Mouse (Mus musculus) thymus, postnatal 14 days (tissue): ENCODE results near the gene Adamts16.
"Not testable (repeated sequence)": the region's sequence is repeated elsewhere in the genome, so short reads cannot be mapped to it uniquely, and the experiment has no call there.

Source experiments
- DNase-seq: peaks from one replicate; pipeline ENCODE4 v3.0.0; 2021

Adamts16 gene

GRCm38 (mm10) chr13:70841421-70841904 lies at the start of gene Adamts16:
Gene Adamts16 (minus strand): TSS chr13:70841811.
- no peak for DNase-seq

- no peak for DNase-seq
These were observed 45.5 kb upstream of the Adamts16 start for GRCm38 (mm10) chr13:70887136-70887535.

GRCm38 (mm10) chr13:70885006-70885405 lies 43.4 kb upstream of the Adamts16 start:
- no peak for DNase-seq

- no peak for DNase-seq
These were observed 42.6 kb upstream of the Adamts16 start for GRCm38 (mm10) chr13:70883891-70884890.

GRCm38 (mm10) chr13:70879971-70880370 lies 38.4 kb upstream of the Adamts16 start:
- DNase-seq = not testable (repeated sequence)

- DNase-seq = no peak
These were observed 35.9 kb upstream of the Adamts16 start for GRCm38 (mm10) chr13:70877550-70877913.

GRCm38 (mm10) chr13:70876648-70877549 lies 35.3 kb upstream of the Adamts16 start:
- no peak for DNase-seq

GRCm38 (mm10) chr13:70875411-70875949 lies 33.9 kb upstream of the Adamts16 start:
- DNase-seq = no peak

GRCm38 (mm10) chr13:70874741-70875140 lies 33.1 kb upstream of the Adamts16 start:
- no peak for DNase-seq

- DNase-seq = not testable (repeated sequence)
These were observed 32.2 kb upstream of the Adamts16 start for GRCm38 (mm10) chr13:70873851-70874250.

GRCm38 (mm10) chr13:70871049-70871448 lies 29.4 kb upstream of the Adamts16 start:
- DNase-seq = no peak

- no peak for DNase-seq
These were observed 25.5 kb upstream of the Adamts16 start for GRCm38 (mm10) chr13:70866971-70867625.

GRCm38 (mm10) chr13:70865867-70866266 lies 24.3 kb upstream of the Adamts16 start:
- no peak for DNase-seq

- DNase-seq = no peak
These were observed 20.7 kb upstream of the Adamts16 start for GRCm38 (mm10) chr13:70862162-70862908.

- no peak for DNase-seq
These were observed 12.0 kb upstream of the Adamts16 start for GRCm38 (mm10) chr13:70853601-70854000.

- no peak for DNase-seq
These were observed 5.3 kb upstream of the Adamts16 start for GRCm38 (mm10) chr13:70846933-70847332.

GRCm38 (mm10) chr13:70845526-70845925 lies 3.9 kb upstream of the Adamts16 start:
- no peak for DNase-seq

GRCm38 (mm10) chr13:70842126-70842525 lies 515 bp upstream of the Adamts16 start:
- no peak for DNase-seq

- peak; percentile 64 for DNase-seq
These were observed 1.4 kb downstream of the Adamts16 start for GRCm38 (mm10) chr13:70840161-70840560.

GRCm38 (mm10) chr13:70837571-70837970 lies 4.0 kb downstream of the Adamts16 start:
- no peak for DNase-seq

- DNase-seq = no peak
These were observed 5.4 kb downstream of the Adamts16 start for GRCm38 (mm10) chr13:70836246-70836645.
